Mouse (Mus musculus): ENCODE results near the gene Zfp935. TPM values are rescaled to one million over a fixed set of nuclear protein-coding genes. Genes with fewer than 3 reads are reported as not detected.

Gene Zfp935
- under 1 TPM in 1 of 2 experiments, not detected in 1; 0.18 TPM for polyA plus RNA-seq (2017; shearing (Covaris generic))

GRCm38 (mm10) chr13:62558189-62559110 lies at the start of gene Zfp935:
Gene Zfp935 (minus strand): TSS chr13:62558511.

DNA sequence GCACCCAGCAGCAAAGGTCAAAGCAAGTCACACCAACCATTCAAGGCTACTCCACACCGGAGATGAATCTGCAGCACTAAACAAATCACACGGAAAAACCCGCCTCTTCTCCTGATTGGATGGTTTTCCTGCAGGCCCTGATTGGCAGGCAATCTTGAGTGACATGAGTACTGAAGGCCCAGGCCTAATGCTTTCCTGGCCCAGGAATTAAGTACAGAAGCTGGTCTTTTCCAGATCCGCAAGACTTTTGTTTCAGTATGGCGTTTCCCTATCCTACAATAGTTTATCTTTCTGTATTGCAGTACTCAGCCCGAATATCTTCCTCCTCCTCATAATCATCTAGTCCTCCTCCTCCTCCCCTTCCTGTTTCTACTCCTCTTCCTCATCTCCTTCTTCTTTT lies 12.8 kb upstream of the Zfp935 start, which contains the start of gene Zfp934:
Zfp934 (minus strand) TSS at position 101 of the 400 bp plus-strand sequence.

GRCm38 (mm10) chr13:62466424-62467334 lies 91.6 kb downstream of the Zfp935 start, which contains the start of gene Gm49359:
Gene Gm49359 (minus strand): TSS chr13:62466832.

Other genes with a start within 250 kb of the Zfp935 start
- 1 to 10 TPM; 3.0 to 5.7 TPM for gene Gm3604, start 175.3 kb downstream of the Zfp935 start, polyA plus RNA-seq (2017; shearing (Covaris generic))
- 10 to 100 TPM in 1 of 2 experiments, 1 to 10 TPM in 1; 5.0 to 11.3 TPM for gene Gm49359, start 91.7 kb downstream of the Zfp935 start, polyA plus RNA-seq (2017; shearing (Covaris generic))
- 10 to 100 TPM in 1 of 2 experiments, 1 to 10 TPM in 1; 7.8 to 14.7 TPM for gene Zfp934, start 12.7 kb upstream of the Zfp935 start, polyA plus RNA-seq (2017; shearing (Covaris generic))
- gene 6720489N17Rik, start 65.7 kb upstream of the Zfp935 start, polyA plus RNA-seq (2017; shearing (Covaris generic)) = 1 to 10 TPM; 2.6 to 4.7 TPM
- 10 to 100 TPM; 11.9 to 15.8 TPM for gene Platr25, start 202.2 kb upstream of the Zfp935 start, polyA plus RNA-seq (2017; shearing (Covaris generic))
- 1 to 10 TPM; 2.2 to 5.7 TPM for gene Gm5141, start 227.3 kb upstream of the Zfp935 start, polyA plus RNA-seq (2017; shearing (Covaris generic))